Mouse (Mus musculus): Measurements from ENCODE around the gene Slc34a1. TPM values are rescaled to one million over a fixed set of nuclear protein-coding genes. Genes with fewer than 3 reads are reported as not detected.

Slc34a1 gene
- polyA plus RNA-seq, 1 experiment from 2014 or later = not detected

DNA sequence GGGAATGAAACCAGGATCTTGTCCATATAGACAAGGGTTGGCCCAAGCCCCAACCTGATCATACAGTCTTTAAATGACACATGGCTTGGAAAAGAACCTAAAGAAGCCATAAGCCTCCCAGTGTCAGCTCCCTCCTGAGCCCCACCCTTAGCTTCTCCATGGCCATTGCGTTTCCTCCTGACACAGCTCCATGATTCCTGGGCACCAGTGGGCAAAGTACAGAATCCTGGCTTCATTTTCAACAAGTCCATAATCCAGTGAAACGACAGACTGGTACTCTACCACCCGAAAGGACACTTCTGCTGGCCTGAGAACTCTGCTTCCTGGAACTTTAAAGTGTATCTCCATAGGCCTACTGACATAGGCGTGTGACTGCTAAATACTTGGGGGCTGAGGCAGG is 9.4 kb downstream of the Slc34a1 start:
- ATAC-seq (ENCODE audit: low FRiP score) = no peak
- Histone ChIP-seq H3K9ac (no peak overlapping the region), H3K36me3 (no peaks in the 10 kb centered on the region), H3K4me2 (no peak overlapping the region), H3K4me3 (no peak overlapping the region), H3K27me3 (peaks cover 10% of the 10 kb centered on the region; the same call in 1 of the 2 replicates), H3K27ac (no peak overlapping the region), H3K9me3 (no peaks in the 10 kb centered on the region), H3K4me1 (replicated peaks) (peaks cover 29% of the 10 kb centered on the region)
- 87% methylated on average over 4 of the region's 4 CpGs for WGBS

DNA sequence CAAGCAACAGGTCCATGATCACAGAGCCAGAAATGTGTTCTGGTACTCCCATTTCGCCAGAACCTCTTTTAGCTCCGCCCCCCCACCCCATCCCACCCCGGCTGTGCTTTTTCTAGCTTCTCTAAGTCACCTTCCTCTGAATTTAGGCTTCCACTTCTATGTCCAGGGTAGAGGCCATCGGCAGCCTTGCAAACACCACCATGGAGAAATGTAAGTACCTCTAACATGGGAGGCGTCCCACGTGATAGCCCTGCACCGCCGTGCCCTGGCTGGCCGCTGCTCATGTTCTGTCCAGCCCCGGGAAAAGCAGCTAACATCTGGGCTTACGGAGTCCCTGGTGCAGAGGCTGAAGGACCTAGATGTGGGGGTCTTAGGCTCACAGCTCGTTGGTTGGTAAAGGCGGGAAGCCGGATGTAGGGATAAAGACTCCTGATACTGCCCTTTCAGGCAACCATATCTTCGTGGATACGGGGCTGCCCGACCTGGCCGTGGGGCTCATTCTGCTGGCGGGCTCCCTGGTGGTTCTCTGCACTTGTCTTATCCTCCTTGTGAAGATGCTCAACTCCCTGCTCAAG is 10.6 kb downstream of the Slc34a1 start:
- Histone ChIP-seq H3K4me2 (no peak overlapping the region), H3K9me3 (no peaks in the 10 kb centered on the region), H3K9ac (no peak overlapping the region), H3K4me1 (replicated peaks) (peaks cover 19% of the 10 kb centered on the region), H3K36me3 (no peaks in the 10 kb centered on the region), H3K4me3 (no peak overlapping the region), H3K27me3 (peaks cover 18% of the 10 kb centered on the region), H3K27ac (no peak overlapping the region)
- WGBS = 89% methylated on average over 19 of the region's 19 CpGs
- ATAC-seq (ENCODE audit: low FRiP score) = no peak

DNA sequence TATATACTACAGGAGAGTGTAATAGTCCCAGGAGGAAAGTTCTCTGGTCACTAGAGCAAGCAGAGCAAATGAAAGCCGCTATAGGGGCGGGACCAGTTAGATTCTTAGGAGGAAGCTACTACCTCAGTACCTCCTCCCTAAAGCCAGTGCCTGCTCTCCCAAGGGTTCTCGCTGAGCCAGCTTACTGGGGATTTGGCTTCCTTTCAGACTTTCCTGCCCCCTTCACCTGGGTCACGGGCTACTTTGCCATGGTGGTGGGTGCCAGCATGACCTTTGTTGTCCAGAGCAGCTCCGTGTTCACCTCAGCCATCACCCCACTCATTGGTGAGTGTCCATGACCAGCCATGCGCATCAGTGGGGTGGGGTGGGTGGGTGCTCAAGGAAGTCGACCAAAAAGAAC is 13.8 kb downstream of the Slc34a1 start:
- Histone ChIP-seq H3K4me3 (no peak overlapping the region), H3K9ac (no peak overlapping the region), H3K27me3 (peaks cover 32% of the 10 kb centered on the region), H3K36me3 (no peaks in the 10 kb centered on the region), H3K27ac (no peak overlapping the region), H3K4me1 (replicated peaks) (peaks cover 9% of the 10 kb centered on the region), H3K9me3 (no peaks in the 10 kb centered on the region), H3K4me2 (no peak overlapping the region)
- WGBS = 75% methylated on average over 7 of the region's 7 CpGs
- no peak for ATAC-seq (ENCODE audit: low FRiP score)

DNA sequence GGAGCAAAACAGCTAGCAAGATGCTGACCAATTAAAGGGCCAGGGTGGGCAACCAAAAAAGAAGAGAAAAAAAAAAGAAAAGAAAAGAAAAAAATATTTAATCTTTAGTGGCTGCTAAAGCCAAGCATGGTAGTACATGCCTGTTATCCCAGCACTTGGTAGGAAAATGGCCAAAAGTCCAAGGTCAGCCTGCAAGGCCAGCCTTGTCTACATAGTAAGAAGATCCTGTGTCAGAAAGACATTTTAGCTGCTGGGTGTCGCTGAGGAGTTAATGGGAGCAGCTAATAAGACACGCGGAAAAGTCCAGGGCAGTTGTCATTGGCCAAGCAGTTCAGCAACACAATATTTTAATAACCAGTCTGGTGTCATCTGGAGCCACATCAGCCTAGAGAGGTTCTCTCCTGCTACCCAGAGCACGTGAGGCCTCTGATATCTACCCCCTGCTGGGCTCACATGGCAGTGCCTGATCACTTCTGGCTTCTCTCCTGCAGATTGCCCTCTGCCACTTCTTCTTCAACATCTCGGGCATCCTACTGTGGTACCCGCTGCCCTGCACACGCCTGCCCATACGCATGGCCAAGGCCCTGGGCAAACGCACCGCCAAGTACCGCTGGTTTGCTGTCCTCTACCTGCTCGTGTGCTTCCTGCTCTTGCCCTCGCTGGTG is 14.8 kb downstream of the Slc34a1 start:
- Histone ChIP-seq H3K27me3 (peaks cover 41% of the 10 kb centered on the region), H3K4me1 (replicated peaks) (peaks cover 10% of the 10 kb centered on the region), H3K9me3 (no peaks in the 10 kb centered on the region), H3K9ac (no peak overlapping the region), H3K27ac (no peak overlapping the region), H3K36me3 (no peaks in the 10 kb centered on the region), H3K4me3 (no peak overlapping the region), H3K4me2 (no peak overlapping the region)
- ATAC-seq (ENCODE audit: low FRiP score) = no peak
- WGBS = 81% methylated on average over 13 of the region's 13 CpGs

DNA sequence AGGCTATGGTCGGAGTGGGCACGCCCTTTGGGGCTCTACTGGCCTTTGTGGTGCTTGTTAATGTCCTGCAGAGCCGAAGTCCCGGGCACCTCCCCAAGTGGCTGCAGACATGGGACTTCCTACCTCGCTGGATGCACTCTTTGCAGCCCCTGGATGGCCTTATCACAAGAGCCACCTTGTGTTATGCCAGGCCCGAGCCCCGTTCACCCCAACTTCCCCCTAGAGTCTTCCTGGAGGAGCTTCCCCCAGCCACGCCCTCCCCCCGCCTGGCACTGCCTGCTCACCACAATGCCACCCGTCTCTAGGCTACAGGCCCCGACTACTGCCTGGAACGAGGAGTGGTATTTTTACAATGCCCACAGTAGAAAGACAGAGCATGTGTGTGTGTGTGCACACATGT is 15.3 kb downstream of the Slc34a1 start:
- Histone ChIP-seq H3K4me2 (no peak overlapping the region), H3K4me3 (no peak overlapping the region), H3K27ac (no peak overlapping the region), H3K36me3 (no peaks in the 10 kb centered on the region), H3K9me3 (no peaks in the 10 kb centered on the region), H3K27me3 (peaks cover 46% of the 10 kb centered on the region), H3K9ac (no peak overlapping the region), H3K4me1 (replicated peaks) (peaks cover 16% of the 10 kb centered on the region)
- no peak for ATAC-seq (ENCODE audit: low FRiP score)
- 83% methylated on average over 12 of the region's 12 CpGs for WGBS

DNA sequence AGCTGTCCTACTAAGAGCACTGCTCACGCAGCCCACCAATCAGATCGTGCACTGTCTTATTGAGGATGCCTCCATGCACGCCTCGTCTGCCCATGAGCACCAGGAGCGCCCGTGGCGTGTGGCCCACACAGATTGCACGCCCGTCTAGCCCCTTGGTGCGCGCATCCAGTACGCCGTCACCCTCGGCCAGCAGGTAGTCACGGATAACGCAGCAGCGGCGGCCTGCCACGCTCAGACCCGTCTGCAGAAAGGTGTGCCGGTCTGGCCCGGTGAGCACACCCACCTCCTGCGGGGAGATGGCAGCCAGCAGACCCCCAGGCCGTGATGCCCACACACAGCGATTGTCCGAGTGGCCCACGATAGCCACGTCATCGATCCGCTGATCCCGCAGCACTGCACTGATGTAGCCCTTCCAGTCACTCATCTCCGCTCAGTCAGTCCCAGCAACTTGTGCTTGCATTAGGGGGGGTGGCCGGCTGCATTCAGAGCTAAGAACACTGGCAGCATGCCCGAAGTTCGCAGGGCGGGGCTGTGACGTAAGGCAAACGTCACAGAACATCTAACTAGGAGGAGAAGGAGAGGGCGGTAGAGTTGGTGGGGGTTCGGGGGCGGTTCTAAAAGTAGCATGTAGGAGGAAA is 16.9 kb downstream of the Slc34a1 start, which contains the start of gene Pfn3:
TSS of gene Pfn3 (minus strand) at position 490 of the 638 bp plus-strand sequence.
- Histone ChIP-seq H3K9ac (peak within 1 kb of the TSS; percentile 70), H3K4me3 (peak within 1 kb of the TSS; percentile 44), H3K27me3 (peaks cover 56% of the 10 kb centered on the region), H3K4me2 (peak within 1 kb of the TSS; percentile 69), H3K27ac (no peak within 1 kb of the TSS), H3K4me1 (replicated peaks) (peaks cover 17% of the 10 kb centered on the region), H3K9me3 (no peaks in the 10 kb centered on the region), H3K36me3 (no peaks in the 10 kb centered on the region)
- peak; percentile 70 for ATAC-seq (ENCODE audit: low FRiP score)
- WGBS = 10% methylated on average over 41 of the region's 41 CpGs

DNA sequence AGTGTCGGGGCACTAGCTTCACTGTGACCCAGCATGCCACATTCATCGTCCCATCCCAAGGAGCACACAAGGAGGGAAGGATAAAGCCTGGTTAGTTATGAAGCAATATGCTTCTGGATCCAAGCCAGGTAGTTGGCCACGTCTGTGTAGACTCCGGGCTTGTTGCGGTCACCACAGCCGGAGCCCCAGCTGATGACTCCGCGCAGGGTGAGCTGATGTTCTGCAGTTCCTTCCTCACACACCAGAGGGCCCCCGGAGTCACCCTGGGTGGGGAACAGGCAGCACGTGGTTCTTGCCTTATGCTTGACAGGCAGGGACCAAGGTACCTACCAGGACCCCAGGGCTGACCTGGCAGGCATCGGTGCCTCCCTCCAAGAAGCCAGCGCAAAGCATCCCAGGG is 20.0 kb downstream of the Slc34a1 start:
- 10% methylated on average over 12 of the region's 12 CpGs for WGBS
- Histone ChIP-seq H3K36me3 (no peaks in the 10 kb centered on the region), H3K9ac (no peak overlapping the region), H3K4me1 (replicated peaks) (peaks cover 34% of the 10 kb centered on the region), H3K4me2 (peak overlapping the region; percentile 35), H3K27me3 (peaks cover 81% of the 10 kb centered on the region), H3K27ac (no peak overlapping the region), H3K4me3 (no peak overlapping the region), H3K9me3 (no peaks in the 10 kb centered on the region)
- ATAC-seq (ENCODE audit: low FRiP score) = peak; percentile 51; the same call in 1 of the 2 replicates

DNA sequence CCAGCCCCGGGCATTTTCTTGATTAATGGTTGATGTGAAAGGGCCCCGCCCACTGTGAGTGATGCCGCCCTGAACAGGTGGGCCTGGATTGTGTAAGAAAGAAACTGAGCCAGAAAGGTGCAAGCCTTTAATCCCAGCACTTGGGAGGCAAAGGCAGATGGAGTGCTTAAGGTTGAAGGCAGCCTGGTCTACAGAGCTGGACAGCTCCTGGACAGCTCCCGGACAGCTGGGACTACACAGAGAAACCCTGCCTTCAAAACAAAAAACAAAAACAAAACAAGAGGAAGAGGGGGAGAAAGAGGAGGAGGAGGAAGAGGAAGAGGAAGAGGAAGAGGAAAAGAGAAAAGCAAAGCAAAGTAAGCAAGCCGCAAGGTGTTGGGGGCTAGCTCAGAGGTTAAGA is 21.2 kb downstream of the Slc34a1 start:
- H3K9me3 ChIP-seq = no peaks in the 10 kb centered on the region
- H3K4me2 ChIP-seq = no peak overlapping the region
- ATAC-seq (ENCODE audit: low FRiP score) = no peak
- no peak overlapping the region for H3K9ac ChIP-seq
- no peak overlapping the region for H3K27ac ChIP-seq
- peaks cover 34% of the 10 kb centered on the region for H3K4me1 ChIP-seq (replicated peaks)
- no peak overlapping the region for H3K4me3 ChIP-seq
- no peaks in the 10 kb centered on the region for H3K36me3 ChIP-seq
- WGBS = 87% methylated on average over 5 of the region's 5 CpGs
- H3K27me3 ChIP-seq = peaks cover 73% of the 10 kb centered on the region

DNA sequence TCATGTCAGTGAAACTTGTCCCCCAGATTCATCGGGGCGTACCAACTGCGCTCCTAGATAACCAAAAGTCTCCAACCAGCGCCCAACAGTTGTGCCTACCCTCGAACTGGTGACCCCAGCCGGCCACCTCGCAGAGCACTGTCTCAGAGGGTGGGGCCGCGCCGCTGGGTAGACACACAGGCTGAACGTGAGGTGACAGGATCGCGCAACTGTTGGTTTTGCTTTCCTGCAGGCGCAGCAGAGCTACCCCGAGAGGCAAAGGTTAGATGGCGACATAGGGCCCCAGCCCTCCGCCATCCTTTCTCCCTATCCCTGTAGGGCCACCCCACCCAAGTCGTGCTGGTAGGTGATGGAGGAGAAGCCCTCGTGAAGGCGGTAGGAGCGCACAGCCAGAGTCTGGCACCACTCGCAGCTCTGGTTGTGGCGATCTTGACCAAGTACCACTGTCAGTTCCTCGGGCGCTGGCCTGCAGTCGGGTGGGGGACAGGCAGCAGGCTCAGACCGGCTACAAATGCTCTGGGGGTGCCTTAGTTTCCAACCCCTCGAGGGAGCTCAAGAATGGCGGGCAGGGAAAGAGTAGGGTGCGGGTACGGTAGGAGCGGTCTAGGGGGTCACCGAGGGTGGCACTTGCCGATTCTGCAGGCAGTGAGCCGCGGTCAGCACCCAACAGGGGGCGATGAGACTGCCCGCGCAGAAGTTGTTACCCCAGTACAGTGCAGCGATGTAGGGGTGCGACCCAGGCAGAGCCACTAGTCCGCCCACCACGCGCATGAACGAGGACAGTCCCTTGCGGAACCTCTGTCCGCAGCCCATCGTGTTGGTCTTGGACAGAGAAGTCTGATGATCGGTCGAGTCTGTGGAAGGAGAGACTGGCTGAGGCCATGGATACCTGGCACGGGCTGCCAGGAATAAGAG is 22.3 kb downstream of the Slc34a1 start:
- Histone ChIP-seq H3K4me1 (replicated peaks) (peaks cover 27% of the 10 kb centered on the region), H3K9ac (no peak overlapping the region; the same call in 1 of the 2 replicates), H3K36me3 (no peaks in the 10 kb centered on the region), H3K27me3 (peaks cover 64% of the 10 kb centered on the region), H3K9me3 (no peaks in the 10 kb centered on the region), H3K4me3 (peak overlapping the region; percentile 21; the same call in 1 of the 2 replicates), H3K4me2 (peak overlapping the region; percentile 50; the same call in 1 of the 2 replicates), H3K27ac (no peak overlapping the region)
- ATAC-seq (ENCODE audit: low FRiP score) = no peak
- WGBS = 34% methylated on average over 51 of the region's 51 CpGs

DNA sequence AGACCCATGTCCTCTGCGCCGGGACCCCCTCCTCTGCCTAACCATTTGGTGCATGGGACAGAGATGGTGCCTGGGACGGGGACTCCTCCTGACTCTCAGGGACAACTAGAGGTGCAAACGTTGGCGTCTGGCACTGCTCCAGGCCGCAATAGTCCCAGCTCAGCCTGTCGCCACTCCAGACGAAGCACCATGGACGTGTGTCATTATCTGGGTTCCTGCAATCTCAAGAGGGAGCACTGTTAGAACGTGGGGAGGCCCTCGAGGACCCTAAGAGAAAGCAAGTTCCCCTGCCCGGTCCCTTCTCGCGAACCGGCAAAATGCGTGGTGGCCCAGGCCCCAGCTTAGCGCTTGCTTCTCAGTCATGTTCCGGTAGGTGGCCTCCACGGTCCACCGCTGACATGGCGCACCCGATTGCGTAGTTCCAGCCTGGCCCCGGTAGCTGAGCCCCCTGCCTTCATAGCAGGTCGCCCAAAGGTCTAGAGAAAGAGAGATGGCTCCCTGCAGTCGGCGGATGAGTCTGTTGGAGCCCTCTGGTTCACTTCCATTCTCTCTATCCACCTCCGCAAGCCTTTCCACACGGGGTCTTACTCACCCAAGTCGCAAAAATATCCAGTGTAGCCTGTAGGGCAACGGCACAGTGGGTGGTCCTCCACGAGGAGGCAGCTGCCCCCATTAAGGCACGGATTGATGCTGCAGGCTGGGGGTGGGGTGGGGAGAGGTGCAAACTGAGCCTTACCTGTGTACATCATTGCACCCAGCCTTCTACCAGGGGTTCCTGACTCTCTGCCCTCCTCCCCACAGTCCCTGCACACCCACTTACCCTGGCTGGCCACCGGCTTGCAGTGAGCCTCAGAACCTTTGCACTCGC is 23.2 kb downstream of the Slc34a1 start:
- Histone ChIP-seq H3K9ac (peak overlapping the region; percentile 55), H3K36me3 (no peaks in the 10 kb centered on the region), H3K27ac (no peak overlapping the region), H3K4me2 (peak overlapping the region; percentile 50), H3K9me3 (no peaks in the 10 kb centered on the region), H3K4me3 (peak overlapping the region; percentile 21), H3K4me1 (replicated peaks) (peaks cover 26% of the 10 kb centered on the region), H3K27me3 (peaks cover 64% of the 10 kb centered on the region)
- peak; percentile 64 for ATAC-seq (ENCODE audit: low FRiP score)
- 16% methylated on average over 35 of the region's 35 CpGs for WGBS

DNA sequence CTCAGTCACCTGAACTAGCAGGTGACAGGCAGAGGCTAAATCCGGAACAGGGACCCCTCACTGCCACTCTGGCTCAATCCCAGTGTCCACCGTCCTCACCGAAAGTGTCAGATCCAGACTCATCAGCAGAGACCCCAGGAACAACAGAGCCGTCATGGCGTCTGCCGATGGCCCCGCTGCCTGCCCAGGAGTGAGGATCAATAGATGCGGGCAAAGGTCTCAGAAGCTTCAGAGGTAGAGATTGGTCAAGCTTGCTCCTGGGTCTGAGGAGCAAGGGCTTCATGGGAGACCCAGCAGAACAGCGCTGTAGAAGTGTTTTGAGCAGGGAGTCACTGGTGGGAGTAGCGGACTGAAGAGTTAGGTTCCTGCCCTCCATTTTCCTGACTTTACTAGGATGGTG is 28.6 kb downstream of the Slc34a1 start, which contains the start of gene F12:
TSS of gene F12 (minus strand) at position 181 of the 400 bp plus-strand sequence.
- peaks cover 23% of the 10 kb centered on the region for H3K27me3 ChIP-seq
- H3K4me3 ChIP-seq = no peak within 1 kb of the TSS
- H3K4me2 ChIP-seq = no peak within 1 kb of the TSS
- H3K9me3 ChIP-seq = no peaks in the 10 kb centered on the region
- no peak for ATAC-seq (ENCODE audit: low FRiP score)
- no peaks in the 10 kb centered on the region for H3K36me3 ChIP-seq
- peaks cover under 1% of the 10 kb centered on the region for H3K4me1 ChIP-seq (replicated peaks)
- H3K9ac ChIP-seq = no peak within 1 kb of the TSS
- WGBS = 91% methylated on average over 10 of the region's 10 CpGs
- no peak within 1 kb of the TSS for H3K27ac ChIP-seq
